Mouse (Mus musculus) hindbrain, embryonic 11.5 days (tissue): ENCODE measurements around the gene Cdc27. TPM values are rescaled to one million over a fixed set of nuclear protein-coding genes. Genes with fewer than 3 reads are reported as not detected.
"Not testable (repeated sequence)": the region's sequence is repeated elsewhere in the genome, so short reads cannot be mapped to it uniquely, and the experiment has no call there.

Source experiments
- ATAC-seq: fragments of 200-750 bp; cut with Nextera tagmentation; 2 replicates; pipeline ENCODE4 v1.8.0; 2017; ENCODE audit warnings: mild to moderate bottlenecking, moderate TSS enrichment, moderate library complexity; ENCODE audit not compliant: low FRiP score
- DNase-seq: peaks from one replicate; pipeline ENCODE4 v3.0.0-alpha.2; 2015; ENCODE audit warnings: low spot score
- H3K27ac ChIP-seq: fragments of 300-500 bp; sonication (generic); 2 replicates; pipeline ENCODE4 v1.5.1; 2014; ENCODE audit warnings: mild to moderate bottlenecking, low read depth, low read length
- H3K27me3 ChIP-seq: fragments of 300-500 bp; sonication (generic); 2 replicates; pipeline ENCODE4 v1.6.1; 2014; ENCODE audit warnings: mild to moderate bottlenecking, low read length, moderate library complexity, mixed read lengths; ENCODE audit not compliant: control insufficient read depth, insufficient read depth
- H3K36me3 ChIP-seq: fragments of 300-500 bp; sonication (generic); 2 replicates; pipeline ENCODE4 v1.6.1; 2014; ENCODE audit warnings: mild to moderate bottlenecking, low read length, moderate library complexity, mixed read lengths; ENCODE audit not compliant: control insufficient read depth, insufficient read depth
- H3K4me1 ChIP-seq: fragments of 300-500 bp; sonication (generic); replicated peaks from 2 replicates; pipeline ENCODE4 v1.6.1; 2014; ENCODE audit warnings: low read length, mixed read lengths; ENCODE audit not compliant: control insufficient read depth, insufficient read depth
- H3K4me2 ChIP-seq: fragments of 300-500 bp; sonication (generic); replicated peaks from 2 replicates; pipeline ENCODE4 v1.6.1; 2014; ENCODE audit warnings: mild to moderate bottlenecking, low read depth, low read length
- H3K4me3 ChIP-seq: fragments of 300-500 bp; sonication (generic); 2 replicates; pipeline ENCODE4 v1.5.1; 2014; ENCODE audit warnings: low read depth, low read length
- H3K9ac ChIP-seq: fragments of 300-500 bp; sonication (generic); 2 replicates; pipeline ENCODE4 v1.6.1; 2014; ENCODE audit warnings: low read depth, low read length
- H3K9me3 ChIP-seq: fragments of 300-500 bp; sonication (generic); 2 replicates; pipeline ENCODE4 v1.6.1; 2016; ENCODE audit warnings: low read length; ENCODE audit not compliant: control insufficient read depth
- WGBS: fragments of 180-500 bp; shearing (Covaris S2); extraction: QIAGEN DNeasy Blood & Tissue Kit; methylation state at CpG from one replicate; pipeline ENCODE4 v1.1.7; 2014; 5-methylcytosine and 5-hydroxymethylcytosine counted together
- polyA plus RNA-seq: library from polyadenylated mRNA; unstranded; fragments of >200 nt; fragmentation: Nextera tagmentation; extraction: Ambion mirVana; gene quantifications from 2 replicates; pipeline ENCODE4 v1.2.1, GENCODE M21; 2014

Cdc27 gene
- polyA plus RNA-seq, 1 experiment from 2014 or later = 54.3 TPM

DNA sequence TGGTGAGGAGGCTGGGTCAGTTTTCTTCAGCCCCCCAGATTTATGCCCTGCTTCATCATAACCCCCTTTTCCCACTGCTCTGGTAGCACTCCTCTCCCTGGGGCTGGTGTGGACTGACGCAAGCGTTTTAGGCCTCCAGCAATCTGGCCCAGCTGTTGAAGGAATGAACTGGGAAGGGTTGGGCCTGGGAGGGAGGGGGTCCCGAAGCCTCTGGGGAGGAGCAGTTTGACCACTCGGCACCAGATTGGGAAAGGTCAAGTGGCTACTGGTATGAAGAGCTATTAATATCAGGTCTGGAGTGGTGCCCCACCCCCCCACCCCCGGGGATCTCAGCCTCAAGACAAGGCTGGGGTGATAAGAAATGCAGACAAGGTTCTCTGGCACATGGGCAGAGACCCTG, 27.7 kb upstream of the Cdc27 start:
- Histone ChIP-seq H3K27ac (no peak overlapping the region), H3K36me3 (no peaks in the 10 kb centered on the region), H3K9ac (no peak overlapping the region), H3K9me3 (no peaks in the 10 kb centered on the region), H3K4me2 (no peak overlapping the region), H3K4me3 (no peak overlapping the region), H3K4me1 (no peaks in the 10 kb centered on the region; the same call in 1 of the 2 replicates), H3K27me3 (no peaks in the 10 kb centered on the region)
- DNase-seq = no peak
- no peak for ATAC-seq
- 50% methylated on average over 5 of the region's 5 CpGs for WGBS

DNA sequence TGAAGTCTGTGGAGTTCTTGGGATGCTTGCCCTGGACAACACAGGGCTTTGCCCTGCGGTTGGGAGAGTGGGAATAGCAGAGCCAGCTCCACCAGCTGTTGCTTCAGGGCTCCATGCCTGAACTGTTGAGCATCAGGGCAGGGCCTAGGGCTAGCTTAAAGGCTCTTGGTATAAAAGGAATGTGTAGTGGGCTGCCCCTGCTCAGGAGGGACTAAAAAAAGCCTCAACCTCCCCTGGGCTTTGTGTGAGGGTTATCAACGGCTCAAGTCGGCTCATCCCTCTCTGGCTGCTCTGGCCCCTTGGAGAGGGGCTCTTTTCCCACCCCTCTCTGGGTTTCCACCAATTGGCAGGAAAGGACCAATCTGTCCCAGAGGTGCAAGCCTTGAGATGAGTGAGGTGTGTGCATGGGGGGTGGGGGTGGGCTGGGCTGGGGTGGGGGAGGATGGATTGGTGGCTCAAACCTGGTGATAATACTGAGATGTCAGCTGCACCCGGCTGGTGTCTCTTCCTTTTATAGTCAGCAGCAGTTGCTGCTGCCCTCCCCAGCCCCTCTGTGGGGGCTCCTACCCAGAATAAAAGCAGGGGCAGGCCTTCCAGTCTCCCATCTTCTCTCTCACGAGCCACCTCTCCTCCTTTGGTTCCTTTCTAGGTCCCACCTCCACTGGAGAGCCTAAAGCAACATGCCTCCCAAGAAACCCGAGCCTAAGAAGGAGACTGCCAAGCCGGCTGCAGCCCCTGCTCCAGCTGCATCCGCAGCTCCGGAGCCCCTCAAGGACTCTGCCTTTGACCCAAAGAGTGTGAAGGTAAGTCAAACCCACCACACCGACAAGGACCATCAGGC, 26.6 kb upstream of the Cdc27 start:
- Histone ChIP-seq H3K27me3 (no peaks in the 10 kb centered on the region), H3K9me3 (no peaks in the 10 kb centered on the region), H3K9ac (no peak overlapping the region), H3K4me3 (no peak overlapping the region), H3K4me1 (no peaks in the 10 kb centered on the region; the same call in 1 of the 2 replicates), H3K27ac (no peak overlapping the region), H3K4me2 (no peak overlapping the region), H3K36me3 (no peaks in the 10 kb centered on the region)
- ATAC-seq = no peak
- 51% methylated on average over 10 of the region's 10 CpGs for WGBS
- DNase-seq = no peak

DNA sequence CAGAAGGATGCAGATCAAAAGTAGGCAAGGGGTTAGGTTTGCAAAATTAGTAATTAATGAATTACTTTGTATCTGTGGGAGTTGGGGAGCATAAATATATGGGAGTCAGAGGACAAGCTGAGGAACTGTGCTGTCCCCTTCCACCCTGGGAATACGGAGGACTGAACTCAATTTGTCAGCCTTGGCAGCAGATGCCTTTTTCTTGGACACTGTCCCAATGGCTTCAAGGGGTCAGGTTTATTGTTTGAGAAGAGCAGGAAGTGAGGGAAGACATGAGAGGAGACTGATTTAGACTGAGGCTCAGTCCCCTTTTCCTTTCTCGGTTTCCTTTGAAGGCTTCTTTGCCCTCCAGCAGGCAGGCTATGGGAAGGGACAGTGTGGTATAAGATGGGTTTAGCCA, 22.1 kb upstream of the Cdc27 start:
- DNase-seq (no peak), ATAC-seq (no peak)
- Histone ChIP-seq H3K27ac (no peak overlapping the region), H3K27me3 (no peaks in the 10 kb centered on the region), H3K9ac (no peak overlapping the region), H3K4me1 (no peaks in the 10 kb centered on the region), H3K4me3 (no peak overlapping the region), H3K36me3 (no peaks in the 10 kb centered on the region), H3K9me3 (no peaks in the 10 kb centered on the region), H3K4me2 (no peak overlapping the region)
- WGBS = 79% methylated on average over 2 of the region's 2 CpGs

DNA sequence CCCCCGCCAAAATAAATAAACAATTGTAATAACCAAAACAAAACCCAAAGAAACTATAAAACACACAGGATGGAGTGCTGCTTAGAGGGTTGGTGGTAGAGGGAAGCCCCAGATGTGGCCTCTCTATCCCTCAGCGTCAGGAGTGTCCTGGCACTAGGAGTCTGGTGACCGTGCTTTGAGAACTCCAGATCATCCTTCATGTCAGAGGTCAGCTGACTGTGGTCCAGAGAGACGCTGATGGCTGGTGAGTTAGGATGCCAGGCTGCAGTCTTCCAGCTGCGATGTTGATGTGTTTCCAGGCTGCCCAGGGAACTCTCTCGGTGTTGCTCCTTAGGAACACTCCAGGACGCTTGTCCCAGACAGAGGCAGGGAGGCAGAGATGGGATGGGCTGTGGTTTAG, 21.7 kb upstream of the Cdc27 start:
- 53% methylated on average over 7 of the region's 7 CpGs for WGBS
- H3K9ac ChIP-seq = no peak overlapping the region
- no peak overlapping the region for H3K4me3 ChIP-seq
- no peaks in the 10 kb centered on the region for H3K4me1 ChIP-seq
- no peaks in the 10 kb centered on the region for H3K36me3 ChIP-seq
- no peak for ATAC-seq
- H3K27ac ChIP-seq = no peak overlapping the region
- no peak for DNase-seq
- H3K9me3 ChIP-seq = no peaks in the 10 kb centered on the region
- no peaks in the 10 kb centered on the region for H3K27me3 ChIP-seq
- no peak overlapping the region for H3K4me2 ChIP-seq

DNA sequence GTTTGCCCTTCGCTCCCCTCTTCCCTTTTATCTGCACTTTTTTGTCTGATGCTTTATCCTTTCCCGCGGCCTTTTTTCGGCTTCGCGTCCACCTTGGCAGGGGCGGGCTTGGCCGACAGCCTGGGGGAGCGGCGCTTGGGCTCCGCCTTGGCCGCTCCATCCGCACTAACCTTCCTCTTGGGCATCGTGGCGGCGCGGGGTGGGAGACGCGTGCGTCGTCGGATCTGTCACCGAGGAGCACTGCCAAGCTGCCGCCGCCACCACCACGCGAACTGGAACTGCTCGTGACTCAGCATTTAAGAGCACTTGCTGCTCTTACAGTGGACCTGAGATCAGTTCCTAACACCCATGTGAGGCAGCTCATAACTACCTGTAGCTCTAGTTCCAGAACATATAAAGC, 21.0 kb upstream of the Cdc27 start:
- not testable (repeated sequence) for H3K27me3 ChIP-seq, H3K27ac ChIP-seq, ATAC-seq, H3K36me3 ChIP-seq, H3K9me3 ChIP-seq, H3K4me1 ChIP-seq
- peak overlapping the region; percentile 54 for H3K4me2 ChIP-seq
- 0 out of 2 replicates have a peak overlapping the region, but pooled peaks have one; percentile 23 for H3K9ac ChIP-seq
- H3K4me3 ChIP-seq = peak overlapping the region; percentile 28
- 4% methylated on average over 28 of the region's 28 CpGs for WGBS
- peak; percentile 51 for DNase-seq

DNA sequence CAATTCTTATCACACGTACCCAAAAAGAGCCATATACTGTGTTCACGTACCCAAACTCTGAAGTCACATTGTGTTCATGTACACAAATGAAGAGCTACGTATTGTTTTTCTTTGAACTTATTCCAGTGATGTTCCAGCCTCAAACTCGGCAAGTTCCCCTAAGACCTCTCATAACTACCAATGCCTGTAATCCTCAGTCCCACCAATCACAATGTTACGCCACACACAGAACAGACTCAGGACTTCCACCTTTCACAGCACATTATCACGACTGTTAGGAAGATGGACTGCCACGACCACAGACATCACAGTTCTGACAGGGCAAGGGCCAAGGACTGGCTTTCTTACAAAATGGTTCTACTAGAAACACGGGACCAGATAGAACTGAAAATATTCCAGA, 20.1 kb upstream of the Cdc27 start:
- H3K9me3 ChIP-seq, DNase-seq, H3K27ac ChIP-seq, H3K36me3 ChIP-seq, H3K4me2 ChIP-seq, H3K4me3 ChIP-seq, H3K27me3 ChIP-seq, H3K9ac ChIP-seq, ATAC-seq, H3K4me1 ChIP-seq: not testable (repeated sequence)
- WGBS = 89% methylated on average over 8 of the region's 8 CpGs

DNA sequence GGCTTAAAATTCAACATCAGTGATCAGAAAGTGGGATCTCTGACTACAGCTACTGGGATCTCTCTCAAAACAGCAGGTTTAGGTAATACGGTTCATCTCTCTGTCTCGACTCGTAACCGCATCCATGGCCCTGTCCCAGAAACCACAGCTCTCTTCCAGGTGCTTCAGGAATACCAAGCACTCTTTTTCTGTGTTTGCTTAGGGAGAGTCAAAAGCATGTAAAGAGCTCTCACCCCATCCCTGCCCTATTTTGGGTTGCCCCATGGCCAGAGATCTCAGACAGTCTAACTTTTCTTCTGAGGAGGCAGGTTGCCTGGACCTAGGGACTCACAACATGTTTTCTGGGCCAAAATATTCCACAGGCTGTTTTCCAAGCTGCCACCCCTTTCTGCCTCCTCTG, 17.9 kb upstream of the Cdc27 start:
- H3K27me3 ChIP-seq = no peaks in the 10 kb centered on the region
- ATAC-seq = no peak
- no peaks in the 10 kb centered on the region for H3K36me3 ChIP-seq
- no peaks in the 10 kb centered on the region for H3K4me1 ChIP-seq
- H3K9me3 ChIP-seq = no peaks in the 10 kb centered on the region
- H3K9ac ChIP-seq = no peak overlapping the region
- DNase-seq = no peak
- no peak overlapping the region for H3K27ac ChIP-seq
- H3K4me2 ChIP-seq = no peak overlapping the region
- WGBS = 95% methylated on average over 4 of the region's 4 CpGs
- no peak overlapping the region for H3K4me3 ChIP-seq

DNA sequence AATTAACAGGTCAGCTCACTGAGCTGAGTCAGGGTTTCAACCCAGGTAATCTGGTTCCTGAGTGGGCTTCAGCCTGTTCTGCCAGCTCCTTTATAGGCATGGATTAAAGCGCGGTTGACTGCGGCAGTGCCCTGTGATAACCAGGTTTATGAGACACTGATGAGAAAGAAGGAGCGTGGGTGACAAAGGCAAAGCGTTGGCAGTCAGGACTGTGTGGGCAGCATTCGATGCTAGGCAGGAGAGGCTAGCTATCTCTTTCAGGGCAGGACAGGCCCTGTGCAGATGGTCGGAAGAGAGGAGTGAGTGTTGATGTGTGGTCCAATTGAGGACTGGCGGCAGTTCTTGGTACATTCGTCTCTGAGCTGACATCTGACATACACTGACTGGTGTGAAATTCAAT, 17.3 kb upstream of the Cdc27 start:
- no peaks in the 10 kb centered on the region for H3K27me3 ChIP-seq
- DNase-seq = no peak
- no peaks in the 10 kb centered on the region for H3K36me3 ChIP-seq
- no peak overlapping the region for H3K4me3 ChIP-seq
- ATAC-seq = no peak
- no peak overlapping the region for H3K4me2 ChIP-seq
- H3K9me3 ChIP-seq = no peaks in the 10 kb centered on the region
- H3K4me1 ChIP-seq = no peaks in the 10 kb centered on the region
- WGBS = 83% methylated on average over 9 of the region's 9 CpGs
- H3K9ac ChIP-seq = no peak overlapping the region
- H3K27ac ChIP-seq = no peak overlapping the region

DNA sequence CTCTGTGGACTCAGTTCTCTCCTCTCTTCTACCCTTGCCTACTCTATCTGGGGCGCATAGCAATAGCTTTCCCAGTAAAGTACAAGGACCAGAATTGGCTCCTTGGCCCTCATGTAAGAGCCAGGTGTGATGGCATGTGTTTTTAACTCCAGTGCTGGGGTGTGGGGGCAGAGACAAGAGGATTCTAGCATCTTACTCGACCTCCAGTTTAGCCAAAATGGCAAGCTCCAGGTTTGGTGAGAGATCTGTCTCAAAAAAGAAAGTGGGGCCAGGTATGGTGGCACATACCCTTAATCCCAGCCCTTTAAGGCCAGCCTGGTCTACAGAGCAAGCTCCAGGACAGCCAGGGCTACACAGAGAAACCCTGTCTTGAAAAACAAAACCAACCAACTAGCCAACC, 16.4 kb upstream of the Cdc27 start:
- DNase-seq = no peak
- H3K27ac ChIP-seq = no peak overlapping the region
- no peaks in the 10 kb centered on the region for H3K36me3 ChIP-seq
- ATAC-seq = no peak
- no peak overlapping the region for H3K4me3 ChIP-seq
- H3K9me3 ChIP-seq = no peaks in the 10 kb centered on the region
- WGBS = 75% methylated on average over 2 of the region's 2 CpGs
- no peaks in the 10 kb centered on the region for H3K4me1 ChIP-seq
- H3K4me2 ChIP-seq = no peak overlapping the region
- H3K27me3 ChIP-seq = no peaks in the 10 kb centered on the region
- no peak overlapping the region for H3K9ac ChIP-seq
